Mouse (Mus musculus): Measurements from ENCODE around the gene Fndc1.

DNA sequence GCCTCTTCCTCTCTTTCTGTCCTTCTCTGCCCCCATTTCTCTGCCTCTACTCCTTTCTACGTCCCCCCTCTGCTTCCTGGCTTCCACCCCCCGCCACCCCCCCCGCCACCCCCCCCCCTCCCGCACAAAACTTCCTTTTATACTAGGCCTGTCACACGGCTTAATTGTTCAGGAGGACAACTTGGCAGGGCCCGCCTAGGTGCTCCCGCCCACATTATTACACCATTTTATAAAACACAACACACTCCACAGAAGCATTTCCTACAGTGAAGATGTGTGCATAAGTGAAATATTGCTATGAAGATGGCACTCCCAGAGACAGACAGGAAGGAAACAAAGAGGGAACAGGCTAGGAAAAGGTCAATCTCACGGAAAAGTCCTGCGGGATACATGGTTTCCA, 24.4 kb upstream of the Fndc1 start:
- TF ChIP-seq CTCF (conservative IDR thresholded peaks at IDR 0.05; ENCODE audit: low read length): no peak
- TF ChIP-seq NANOG (IDR thresholded peaks at IDR 0.05; ENCODE audit: borderline replicate concordance, low read length): no peak
- TF ChIP-seq POU5F1 (IDR thresholded peaks at IDR 0.05; ENCODE audit: borderline replicate concordance, low read length): no peak
